Mouse (Mus musculus) G1E-ER4 (cell line): ENCODE results near the gene Gdpd3. TPM values are rescaled to one million over a fixed set of nuclear protein-coding genes. Genes with fewer than 3 reads are reported as not detected.

ENCODE experiments used
- GATA1 ChIP-seq: IDR thresholded peaks from one replicate; pipeline ENCODE4 v1.8.0; 2012; ENCODE audit warnings: low read length, inconsistent platforms
- polyA plus RNA-seq: library from polyadenylated mRNA; stranded (reverse); fragments of >175 nt; gene quantifications from 2 replicates; pipeline ENCODE4 v1.2.3, GENCODE M21; 2012

The Gdpd3 gene
- polyA plus RNA-seq, 1 experiment = 3.3 TPM

DNA sequence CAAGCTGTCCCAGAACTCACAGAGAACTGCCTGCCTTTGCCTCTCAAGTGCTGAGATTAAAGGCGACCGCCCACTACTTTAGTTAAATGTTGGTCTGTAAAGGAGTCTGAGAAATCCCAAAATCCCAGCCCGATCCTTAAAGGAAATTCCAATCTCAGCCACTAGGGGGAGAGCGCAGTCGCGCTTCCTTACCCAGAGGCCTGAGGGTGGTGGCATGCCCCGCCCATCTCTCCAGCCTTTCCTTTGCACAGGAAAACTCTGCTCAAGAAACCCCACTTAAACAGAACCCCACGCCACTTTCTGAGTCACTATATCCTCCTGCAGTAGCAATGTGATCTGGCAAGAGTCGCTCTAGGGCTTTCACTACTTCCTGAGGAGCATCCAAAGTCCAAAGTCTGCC lies 11.3 kb upstream of the Gdpd3 start:
- TF ChIP-seq GATA1 = no peak

DNA sequence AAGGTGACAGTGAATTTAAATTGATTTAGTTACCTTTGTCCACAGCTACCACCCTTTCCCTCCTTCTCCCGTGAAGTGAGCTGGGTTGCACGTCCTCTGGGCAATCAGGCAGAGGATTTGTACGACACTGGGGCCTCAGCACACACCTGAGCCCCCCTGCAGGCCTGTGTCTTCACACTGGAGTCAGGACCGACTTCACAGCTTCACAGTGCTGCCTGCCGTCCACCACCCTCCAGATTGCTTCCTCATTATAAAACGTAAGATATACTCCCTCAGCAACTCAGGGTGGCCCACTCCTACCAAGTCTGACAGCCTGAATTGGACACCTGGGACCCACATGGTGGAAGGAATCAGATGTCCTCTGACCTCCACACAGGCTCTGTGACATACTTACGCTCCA lies 7.6 kb upstream of the Gdpd3 start:
- no peak for TF ChIP-seq GATA1

DNA sequence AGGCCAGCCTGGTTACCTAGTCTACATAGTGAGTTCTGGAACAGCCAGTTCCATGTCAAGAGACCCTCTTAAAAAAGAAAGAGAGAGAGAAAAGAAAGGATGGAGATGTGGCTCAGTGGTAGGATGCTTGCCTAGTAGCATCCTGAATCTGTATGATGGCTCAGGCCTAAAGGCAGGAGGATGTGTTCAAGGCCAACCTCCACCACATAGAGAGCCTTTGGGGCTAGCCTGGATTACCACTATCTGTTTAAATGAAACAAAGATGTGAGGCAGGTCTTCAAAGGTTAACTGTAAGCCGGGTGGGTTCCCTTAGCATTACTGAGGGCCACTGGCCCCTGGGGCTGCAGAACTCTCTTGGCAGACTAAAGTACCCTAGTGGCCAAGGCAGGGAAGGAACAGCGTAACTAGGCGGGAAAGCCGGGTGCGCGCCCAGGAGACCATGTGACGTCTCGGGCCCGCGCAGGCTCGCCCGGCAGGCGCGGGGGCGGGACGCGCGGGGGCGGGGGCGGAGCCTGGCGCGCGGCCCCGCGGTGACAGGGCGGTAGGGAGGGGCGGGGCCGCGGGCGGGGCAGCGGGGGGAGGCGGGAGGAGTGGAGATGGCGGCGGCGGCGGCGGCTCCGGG lies 7.0 kb upstream of the Gdpd3 start, which contains the start of gene Mapk3:
TSS of gene Mapk3 (plus strand) at position 552 of the 622 bp plus-strand sequence.
- TF ChIP-seq GATA1 = no peak

DNA sequence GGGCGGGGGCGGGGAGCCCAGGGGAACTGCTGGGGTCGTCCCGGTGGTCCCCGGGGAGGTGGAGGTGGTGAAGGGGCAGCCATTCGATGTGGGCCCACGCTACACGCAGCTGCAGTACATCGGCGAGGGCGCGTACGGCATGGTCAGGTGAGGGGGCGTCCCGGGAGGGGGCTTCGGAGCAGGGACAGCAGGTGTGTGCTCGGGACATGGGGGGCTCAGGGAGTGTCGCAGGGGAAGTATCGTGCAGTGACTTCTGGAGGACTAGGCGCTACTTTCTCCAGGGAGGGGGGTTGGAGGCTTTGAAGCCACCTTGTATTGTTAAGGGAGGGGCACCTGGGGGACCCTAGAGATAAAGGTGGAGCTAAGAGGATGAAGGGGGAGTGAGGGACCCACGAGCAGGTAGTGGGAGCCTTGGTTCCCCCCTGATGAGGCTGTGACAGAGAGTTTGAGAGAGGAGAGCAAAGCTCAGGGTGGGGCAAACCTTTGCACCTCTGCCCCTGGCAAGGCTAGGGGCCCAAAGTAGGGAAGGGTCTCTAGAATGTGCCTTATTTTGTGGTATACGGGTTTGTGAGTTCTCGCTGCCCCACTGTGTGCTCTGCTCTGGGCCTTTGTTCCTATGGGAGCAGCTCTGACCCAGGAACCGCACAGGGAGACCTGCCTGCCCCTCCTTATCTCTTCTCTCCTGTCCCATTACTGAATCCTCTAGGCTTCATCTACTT lies 6.3 kb upstream of the Gdpd3 start:
- TF ChIP-seq GATA1 = no peak

DNA sequence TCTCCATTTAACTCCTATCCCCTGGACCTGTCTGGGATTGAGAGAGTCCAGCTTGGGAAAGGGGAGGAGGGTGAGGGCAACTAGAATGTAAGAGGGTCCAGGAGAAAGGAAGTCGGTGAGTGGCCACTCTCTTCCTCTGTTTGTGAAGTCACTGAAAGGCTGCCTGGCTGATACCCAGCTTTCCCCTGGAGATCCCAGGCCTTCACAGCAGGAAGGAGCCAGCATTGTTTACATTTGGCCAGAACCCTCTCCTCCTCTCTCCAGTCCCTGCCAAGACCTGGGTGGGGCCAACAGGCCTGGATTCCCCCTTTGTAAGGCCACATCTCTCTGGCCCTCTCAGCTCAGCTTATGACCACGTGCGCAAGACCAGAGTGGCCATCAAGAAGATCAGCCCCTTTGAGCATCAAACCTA lies 5.7 kb upstream of the Gdpd3 start:
- TF ChIP-seq GATA1 = no peak

DNA sequence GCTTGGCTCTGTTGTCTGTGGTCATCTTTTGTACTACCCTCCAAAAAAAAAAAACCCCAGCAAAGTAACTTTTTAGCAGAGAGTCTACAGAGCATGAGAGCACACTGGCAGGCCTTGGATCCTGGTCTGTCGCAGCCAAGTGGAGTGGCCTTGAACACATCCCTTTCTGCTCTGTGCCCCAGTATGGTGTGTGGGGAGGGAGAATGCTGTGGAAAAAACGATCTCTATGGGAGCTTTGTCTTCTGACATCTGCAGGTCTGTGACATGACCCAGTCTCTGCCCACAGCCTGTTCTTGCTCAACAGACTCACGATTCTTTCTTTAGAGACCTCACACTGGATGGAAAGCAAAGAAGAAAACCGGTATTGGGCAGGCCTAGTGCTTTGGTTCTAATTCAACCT lies 5.2 kb upstream of the Gdpd3 start:
- no peak for TF ChIP-seq GATA1

DNA sequence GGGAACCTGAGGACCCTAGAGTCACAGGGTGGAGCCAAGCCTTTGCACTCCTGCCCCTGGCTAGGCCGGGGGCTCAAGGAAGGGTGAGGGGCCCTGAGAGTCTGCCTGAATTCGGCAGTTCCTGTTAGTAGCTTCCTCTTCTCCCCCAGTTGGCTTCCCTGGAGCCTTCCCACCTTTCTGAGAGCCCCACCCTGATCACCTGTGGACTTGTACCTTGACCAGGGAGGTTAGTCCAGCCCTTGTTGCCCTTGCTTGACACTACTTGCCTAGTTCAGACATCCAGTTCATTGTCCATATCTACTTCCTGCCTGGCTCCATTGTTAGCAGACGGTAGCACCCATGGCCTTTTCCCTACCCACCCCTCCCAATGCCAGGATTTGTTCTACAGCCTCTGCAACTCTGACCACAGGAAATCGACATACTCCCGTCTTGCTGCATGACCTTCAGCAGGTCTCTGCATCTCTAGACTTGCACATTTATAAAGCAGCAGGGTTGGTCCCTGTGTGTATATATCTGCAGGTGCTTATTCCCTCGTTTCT lies 4.5 kb upstream of the Gdpd3 start:
- no peak for TF ChIP-seq GATA1

DNA sequence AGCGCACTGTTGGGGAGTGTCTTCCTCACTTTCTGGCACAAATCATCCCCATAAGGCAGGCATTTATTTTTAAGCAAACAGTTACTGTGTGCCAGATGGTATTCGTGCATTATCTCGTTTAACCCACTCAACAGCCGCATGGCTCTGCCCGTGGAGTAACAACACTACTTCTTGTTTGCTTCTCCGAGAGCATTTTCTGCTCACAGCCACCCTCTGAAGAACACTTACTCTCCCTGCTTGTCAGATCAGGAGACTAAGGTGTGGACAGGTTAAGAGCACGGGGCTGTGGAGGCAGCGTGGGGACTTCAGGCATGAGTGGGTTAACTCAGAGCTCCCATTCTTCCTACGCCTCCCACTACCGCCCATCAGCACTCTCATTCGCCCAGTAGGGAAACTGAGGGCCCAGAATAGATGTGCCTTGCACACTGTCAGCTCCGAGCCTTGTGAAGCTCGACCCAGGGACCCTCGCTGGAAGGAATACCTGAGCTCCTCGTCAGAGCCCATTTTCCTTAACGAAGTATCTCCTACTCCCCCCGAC lies 3.6 kb upstream of the Gdpd3 start:
- no peak for TF ChIP-seq GATA1

DNA sequence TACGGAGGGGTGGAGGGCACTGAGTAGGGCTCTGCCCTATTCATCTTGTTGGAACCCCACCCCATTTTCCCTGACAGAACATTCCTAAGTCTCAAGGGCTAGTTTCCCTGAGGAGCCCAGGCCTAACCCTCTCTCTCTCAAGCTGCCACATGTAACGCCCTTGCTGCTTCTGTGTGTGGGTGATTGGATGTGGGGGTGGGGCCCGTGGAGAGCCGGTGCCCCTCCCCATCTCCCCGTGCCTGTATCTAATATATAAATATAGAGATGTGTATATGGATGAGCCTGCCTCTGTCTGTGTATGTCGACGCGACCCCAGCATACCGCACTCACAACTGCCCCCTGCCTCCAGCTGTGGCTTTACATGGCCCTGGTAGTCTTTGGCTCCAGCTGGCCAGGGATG lies 594 bp upstream of the Gdpd3 start:
- no peak for TF ChIP-seq GATA1

DNA sequence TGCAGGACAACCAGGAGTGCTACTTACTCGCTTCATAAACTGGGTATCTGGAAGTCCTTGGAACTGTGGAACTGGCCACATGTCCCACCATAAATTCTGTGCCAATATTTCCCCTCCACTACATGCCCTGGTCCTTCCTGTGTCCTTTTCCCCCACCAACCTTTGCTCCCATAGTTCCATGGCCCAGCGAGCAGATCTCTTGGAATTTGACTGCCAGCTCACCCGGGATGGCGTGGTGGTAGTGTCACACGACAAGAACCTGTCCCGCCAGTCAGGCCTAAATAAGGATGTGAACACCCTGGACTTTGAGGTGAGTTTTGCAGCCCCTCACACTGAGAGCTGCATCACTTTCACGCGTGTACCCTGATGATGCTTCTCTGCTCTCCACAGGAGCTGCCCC lies 867 bp downstream of the Gdpd3 start:
- TF ChIP-seq GATA1 = no peak

DNA sequence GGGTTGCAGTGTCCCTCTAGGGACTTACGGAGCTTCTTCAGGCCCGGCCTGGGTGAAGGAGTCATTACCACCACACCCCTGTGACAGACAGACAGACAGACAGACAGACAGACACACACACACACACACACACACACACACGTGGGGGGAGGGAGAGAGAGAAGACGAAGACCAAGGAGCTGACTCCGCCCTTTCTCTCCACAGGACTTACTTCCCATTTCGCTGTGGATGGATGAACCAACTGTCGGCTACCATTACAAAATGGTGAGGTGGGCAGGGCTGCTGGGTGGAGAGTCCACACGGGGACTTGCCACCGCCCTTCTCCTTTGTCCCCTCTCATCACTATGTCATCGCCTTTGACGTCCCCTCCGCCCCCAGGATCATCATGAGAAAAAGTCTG lies 4.7 kb downstream of the Gdpd3 start:
- TF ChIP-seq GATA1 = no peak

DNA sequence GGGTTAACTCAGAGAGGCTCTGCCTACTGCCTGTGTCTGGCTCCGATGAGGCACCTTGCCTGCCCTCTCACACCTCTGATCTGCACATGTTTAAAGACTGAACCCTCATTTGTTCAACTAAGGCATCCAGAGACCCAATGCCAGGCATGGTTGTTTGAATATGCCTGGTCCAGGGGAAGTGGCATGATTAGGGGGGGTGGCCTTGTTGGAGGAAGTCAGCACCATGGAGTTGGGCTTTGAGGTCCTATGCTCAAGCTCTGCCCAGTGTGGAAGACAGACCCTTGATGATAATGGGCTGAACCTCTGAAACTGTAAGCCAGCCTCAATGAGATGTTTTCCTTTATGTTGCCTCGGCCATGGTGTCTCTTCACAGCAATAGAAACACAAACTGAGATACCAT lies 7.2 kb downstream of the Gdpd3 start:
- no peak for TF ChIP-seq GATA1

DNA sequence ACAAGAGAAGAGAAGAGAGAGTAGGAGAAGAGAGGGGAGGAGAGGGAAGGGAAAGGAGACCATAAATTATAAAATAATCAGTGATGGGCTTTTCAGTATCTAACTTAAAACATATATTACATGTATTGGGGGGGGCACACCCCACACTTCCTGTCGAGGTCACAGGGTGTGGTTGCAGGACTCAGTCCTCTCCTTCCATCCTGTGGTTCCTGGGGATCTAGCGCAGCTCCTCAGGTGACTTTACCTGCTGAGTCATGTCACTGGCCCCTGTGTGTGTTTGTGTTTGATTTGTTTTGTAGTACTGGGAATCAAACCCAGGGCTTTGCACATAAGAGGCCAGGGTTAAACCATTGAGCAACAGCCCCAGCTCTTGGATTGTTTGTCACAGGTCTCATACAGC lies 8.3 kb downstream of the Gdpd3 start:
- TF ChIP-seq GATA1 = no peak

DNA sequence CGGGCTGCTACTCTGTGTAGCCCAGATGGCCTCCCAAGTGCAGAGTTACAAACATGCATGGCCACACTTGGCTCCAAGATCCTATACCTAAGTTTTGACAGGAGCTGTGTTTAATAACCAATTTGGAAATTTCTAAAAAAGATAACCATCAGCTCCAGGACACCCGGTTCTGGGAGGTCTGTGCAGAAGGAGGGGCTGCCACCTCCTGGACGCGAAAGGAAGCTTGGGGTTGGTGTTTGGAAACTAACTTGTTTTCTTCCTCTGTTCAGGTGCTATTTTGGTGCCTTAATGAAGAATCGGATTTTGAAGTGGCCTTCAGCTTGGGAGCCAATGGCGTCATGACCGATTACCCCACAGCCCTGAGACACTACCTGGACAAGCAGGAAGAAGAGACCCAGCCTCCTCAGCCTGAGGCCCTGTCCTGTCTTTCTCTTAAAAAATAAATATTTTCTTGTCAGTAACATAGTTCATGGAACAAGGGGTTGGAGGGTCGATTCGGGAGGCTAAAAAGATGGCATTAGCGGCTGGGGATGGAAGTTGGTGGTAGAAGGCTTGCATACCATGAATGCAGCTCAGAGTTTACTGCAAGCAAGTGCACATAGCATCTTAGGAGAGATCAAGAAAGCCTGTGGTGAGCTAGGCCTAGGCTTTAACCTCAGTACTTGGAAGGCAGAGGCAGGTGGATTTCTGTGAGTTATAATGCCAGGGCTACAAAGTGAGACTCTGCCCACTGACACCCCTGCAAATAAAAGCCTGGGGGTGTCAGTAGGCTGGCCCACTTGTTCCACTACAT lies 9.2 kb downstream of the Gdpd3 start:
- TF ChIP-seq GATA1 = no peak

DNA sequence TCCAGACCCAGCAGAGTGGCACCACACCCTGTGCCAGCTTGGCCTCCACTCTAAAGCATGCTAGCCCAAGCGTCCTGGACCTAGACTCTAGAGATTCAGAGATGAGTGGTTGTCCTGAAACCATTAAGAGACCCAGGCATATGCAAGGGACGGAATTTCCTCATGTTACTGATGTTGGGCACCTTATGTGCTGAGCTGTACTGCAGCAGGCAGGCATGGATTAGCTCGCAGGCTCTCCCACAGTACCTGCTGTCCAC lies 9.8 kb downstream of the Gdpd3 start:
- no peak for TF ChIP-seq GATA1

DNA sequence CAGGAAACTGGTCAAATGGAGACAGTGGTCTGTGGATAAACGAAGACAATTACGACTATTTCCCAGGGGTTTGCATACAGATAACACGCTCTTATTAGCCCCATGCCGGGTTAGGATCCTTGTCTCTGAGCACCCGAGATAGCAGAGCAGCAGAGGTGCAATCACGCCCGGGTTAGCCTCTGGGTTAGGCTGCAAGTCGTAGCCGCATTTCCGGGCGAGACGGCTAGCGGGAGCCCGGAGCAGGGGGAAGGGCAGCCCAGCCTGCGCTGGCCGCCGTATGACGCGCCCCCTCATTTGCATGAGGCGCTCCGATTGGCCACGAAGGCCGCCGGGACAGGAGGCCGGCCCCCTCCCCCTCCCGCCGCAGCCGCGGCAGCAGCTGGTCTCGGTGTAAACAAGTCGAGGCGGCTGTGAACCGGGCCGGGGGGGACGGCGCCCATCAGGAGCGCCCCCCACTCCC lies 10.5 kb downstream of the Gdpd3 start, which contains the start of gene Ypel3:
TSS of gene Ypel3 (plus strand) at position 358 of the 460 bp plus-strand sequence.
- peak; percentile 61 for TF ChIP-seq GATA1

DNA sequence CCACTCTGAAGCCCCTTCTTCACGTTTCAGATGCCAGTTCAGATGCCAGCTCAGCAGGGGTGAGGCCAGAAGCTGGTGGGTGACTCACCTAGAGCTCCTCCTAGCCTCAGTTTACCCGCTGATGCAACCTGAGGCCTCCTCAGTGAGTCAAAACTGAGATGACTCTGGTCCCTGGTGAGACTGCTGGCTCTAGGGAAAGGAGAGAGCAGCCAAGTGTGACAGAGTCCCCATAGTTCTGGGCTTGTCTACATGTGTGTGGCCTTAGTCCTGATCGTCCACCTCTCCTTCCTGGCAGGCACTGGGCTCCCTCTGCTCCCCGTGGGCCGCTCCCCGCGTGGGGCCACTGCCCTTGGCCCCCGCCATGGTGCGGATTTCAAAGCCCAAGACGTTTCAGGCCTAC lies 11.3 kb downstream of the Gdpd3 start:
- TF ChIP-seq GATA1 = no peak
